Mouse (Mus musculus) cerebral cortex, adult 2 months (tissue): ENCODE measurements around the gene Nfkbib.

Source experiments
- WGBS: fragments of 180-500 bp; shearing (Covaris S2); methylation state at CpG from one replicate; pipeline ENCODE4 v1.1.7; 2018; 5-methylcytosine and 5-hydroxymethylcytosine counted together

Nfkbib gene

GRCm38 (mm10) chr7:28767462-28767965 lies at the start of gene Nfkbib:
Gene Nfkbib (minus strand): TSS chr7:28767512.
- 52% methylated on average over 7 of the region's 7 CpGs for WGBS

DNA sequence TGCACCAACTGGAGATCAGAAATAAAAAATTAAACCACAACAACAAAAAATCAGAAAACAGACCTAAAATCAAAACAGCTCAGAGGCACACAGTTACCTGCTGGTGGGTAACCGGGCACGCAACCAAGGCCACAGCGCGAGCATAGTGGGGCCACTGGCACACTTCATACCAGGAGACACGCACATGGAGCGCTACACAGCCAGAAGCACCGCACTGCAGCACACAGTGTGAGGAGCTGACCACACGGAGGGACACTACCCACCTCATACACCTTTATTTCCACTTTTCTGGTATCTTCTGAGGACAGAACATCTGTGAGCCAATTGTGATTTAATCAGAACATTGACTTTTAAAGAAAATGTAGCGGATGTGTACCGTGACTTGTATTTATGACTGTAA lies 49.6 kb upstream of the Nfkbib start:
- 76% methylated on average over 10 of the region's 10 CpGs for WGBS

GRCm38 (mm10) chr7:28816201-28816600 lies 48.9 kb upstream of the Nfkbib start:
- 47% methylated on average over 9 of the region's 9 CpGs for WGBS

- WGBS: 75% methylated on average over 9 of the region's 9 CpGs
Observed at GRCm38 (mm10) chr7:28815230-28815629, 47.9 kb upstream of the Nfkbib start.

GRCm38 (mm10) chr7:28814306-28815034 lies 47.2 kb upstream of the Nfkbib start:
- 71% methylated on average over 5 of the region's 5 CpGs for WGBS

DNA sequence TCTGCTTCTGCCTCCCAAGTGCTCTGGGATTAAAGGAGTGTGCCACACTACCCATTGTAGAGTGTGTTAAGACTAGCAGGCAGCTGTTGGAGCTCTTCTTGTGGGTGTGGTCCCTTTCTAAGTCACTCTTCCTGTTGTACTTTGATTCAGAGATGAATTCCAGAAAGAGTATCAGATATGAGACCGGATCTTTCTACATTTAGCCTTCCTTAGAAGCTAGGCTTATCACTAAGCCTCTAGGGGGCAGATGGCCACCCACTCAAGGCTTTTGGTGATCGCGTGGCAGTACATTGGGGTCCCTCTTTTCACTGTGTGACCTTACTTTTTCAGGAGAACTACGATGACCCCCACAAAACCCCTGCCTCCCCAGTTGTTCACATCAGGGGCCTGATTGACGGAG lies 45.6 kb upstream of the Nfkbib start:
- WGBS: 32% methylated on average over 5 of the region's 5 CpGs

DNA sequence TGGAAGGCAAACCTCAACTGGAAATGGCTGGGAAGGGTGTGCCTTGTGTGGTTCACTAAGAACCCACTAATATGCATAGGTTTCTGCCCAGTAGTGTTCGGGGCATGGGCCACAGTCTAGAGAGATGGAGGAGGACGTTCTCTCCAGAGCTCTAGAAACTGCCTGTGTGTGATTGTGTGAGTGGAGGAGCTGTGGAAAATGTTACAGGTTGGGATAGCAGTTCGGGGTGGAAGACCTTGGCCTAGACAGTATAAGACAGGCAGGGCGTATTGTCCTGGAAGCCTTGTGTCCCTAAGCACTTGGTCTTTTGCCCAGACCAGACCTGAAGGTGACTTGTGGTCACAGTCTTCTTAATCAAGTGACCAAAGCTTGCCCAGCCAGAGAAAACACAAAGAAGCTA lies 45.1 kb upstream of the Nfkbib start:
- 14% methylated on average over 4 of the region's 4 CpGs for WGBS

- 2% methylated on average over 7 of the region's 7 CpGs for WGBS
Observed at GRCm38 (mm10) chr7:28811640-28812275, 44.4 kb upstream of the Nfkbib start.

GRCm38 (mm10) chr7:28811228-28811627 lies 43.9 kb upstream of the Nfkbib start:
- under 1% methylated on average over 40 of the region's 40 CpGs for WGBS

GRCm38 (mm10) chr7:28810107-28811066 lies 43.1 kb upstream of the Nfkbib start:
- WGBS: under 1% methylated on average over 70 of the region's 70 CpGs

DNA sequence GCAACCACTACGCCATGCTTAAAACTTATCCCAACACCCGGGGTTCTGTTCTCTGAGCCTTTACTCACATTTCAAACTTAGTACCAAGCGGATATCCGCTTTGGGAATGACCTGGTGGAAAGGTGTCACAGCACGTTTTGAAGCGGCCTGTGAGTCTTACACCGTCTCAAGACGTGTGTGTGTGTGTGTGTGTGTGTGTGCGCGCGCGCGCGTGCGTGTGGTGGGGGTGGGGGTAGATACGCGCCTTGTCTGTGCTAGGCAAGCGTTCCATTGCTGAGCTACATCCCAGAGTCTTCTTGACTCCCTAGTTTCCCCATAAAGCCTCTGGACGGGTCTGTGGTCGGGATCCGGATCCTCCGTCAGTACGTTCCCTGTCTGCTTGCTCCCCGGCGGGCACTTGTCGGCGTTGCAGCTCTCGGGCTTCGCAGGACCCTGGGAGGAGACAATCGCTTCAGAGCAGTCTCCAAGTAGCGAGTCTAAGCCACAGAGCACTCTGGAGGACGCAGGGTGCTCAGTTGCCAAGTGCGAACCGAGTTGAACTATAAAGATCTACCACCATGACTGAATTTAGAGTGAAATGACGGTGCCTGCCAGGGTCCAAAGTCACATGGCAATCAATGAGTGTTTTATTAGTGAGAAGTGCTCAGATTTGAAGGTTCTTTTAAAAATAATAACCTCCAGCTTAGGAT lies 42.2 kb upstream of the Nfkbib start:
- under 1% methylated on average over 35 of the region's 35 CpGs for WGBS

- 1% methylated on average over 32 of the region's 32 CpGs for WGBS
Observed at GRCm38 (mm10) chr7:28808957-28809393, 41.7 kb upstream of the Nfkbib start.

GRCm38 (mm10) chr7:28808221-28808941 lies 41.1 kb upstream of the Nfkbib start, which contains the start of gene Hnrnpl:
Gene Hnrnpl (plus strand): TSS chr7:28808541.
- WGBS: 2% methylated on average over 35 of the region's 35 CpGs

DNA sequence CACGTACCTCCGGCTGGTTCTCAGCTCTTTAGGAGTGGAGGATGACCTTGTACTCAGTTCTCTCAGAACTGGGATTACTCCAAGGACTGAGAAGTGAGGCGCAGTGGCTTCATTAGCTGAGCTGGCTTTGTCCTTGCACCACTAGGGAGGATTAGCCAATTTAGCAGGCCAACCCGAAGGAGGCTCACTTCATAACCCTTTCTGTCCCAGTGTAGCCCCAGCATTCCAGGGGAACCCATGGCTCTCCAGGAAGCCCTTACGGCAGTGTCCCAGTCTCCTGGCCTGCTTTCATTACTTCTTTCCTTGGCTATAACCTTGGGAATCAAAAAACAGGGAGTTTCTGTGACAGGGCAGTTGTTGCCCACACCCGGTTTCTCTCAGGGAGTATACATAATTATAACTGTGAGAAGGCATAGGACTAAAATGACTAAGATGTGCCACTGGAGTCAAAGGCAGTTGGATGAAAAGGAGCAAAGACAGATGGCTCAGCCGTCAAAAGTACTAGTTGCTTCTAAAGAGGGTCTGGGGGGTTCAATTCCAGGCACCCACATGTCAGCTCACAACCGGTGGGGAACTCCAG lies 40.4 kb upstream of the Nfkbib start:
- WGBS: 25% methylated on average over 8 of the region's 8 CpGs

- WGBS: 62% methylated on average over 4 of the region's 4 CpGs
Observed at GRCm38 (mm10) chr7:28806869-28807268, 39.6 kb upstream of the Nfkbib start.

GRCm38 (mm10) chr7:28803756-28804155 lies 36.4 kb upstream of the Nfkbib start:
- WGBS: 76% methylated on average over 4 of the region's 4 CpGs

DNA sequence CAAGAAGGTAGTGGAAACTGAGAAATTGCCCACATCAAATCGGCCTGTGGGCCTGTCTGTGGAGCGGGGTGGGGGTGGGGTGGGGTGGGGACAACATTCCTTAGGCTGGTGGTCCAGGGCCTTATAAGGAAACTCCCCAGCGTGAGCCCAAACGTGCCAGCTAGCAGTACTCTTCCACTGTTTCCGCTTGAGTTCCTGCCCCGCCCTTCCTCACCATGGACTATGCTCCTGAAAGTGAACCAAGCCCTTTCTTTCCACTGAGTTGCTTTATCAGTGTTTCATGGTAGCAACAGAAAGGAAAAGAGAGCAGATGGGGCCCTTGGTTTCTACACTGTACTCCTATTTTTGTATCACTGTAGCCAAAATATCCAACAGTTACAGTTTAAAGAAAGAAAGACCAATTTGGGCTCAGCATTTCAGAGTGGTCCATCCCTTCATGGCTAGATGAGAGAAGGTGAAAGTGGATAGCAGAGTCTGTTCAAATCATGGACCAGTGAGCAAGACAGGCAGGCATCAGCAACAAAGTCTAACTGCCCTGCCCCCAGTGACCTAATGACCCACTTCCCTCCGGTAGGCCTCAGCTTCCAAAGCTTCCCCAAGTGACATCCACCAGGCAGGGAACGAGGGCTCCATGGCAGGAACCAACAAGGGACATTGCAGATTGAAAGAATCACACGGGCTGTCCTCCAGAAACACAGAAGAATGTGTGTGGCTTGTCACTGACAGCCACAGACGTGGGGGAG lies 35.7 kb upstream of the Nfkbib start:
- 26% methylated on average over 10 of the region's 10 CpGs for WGBS

DNA sequence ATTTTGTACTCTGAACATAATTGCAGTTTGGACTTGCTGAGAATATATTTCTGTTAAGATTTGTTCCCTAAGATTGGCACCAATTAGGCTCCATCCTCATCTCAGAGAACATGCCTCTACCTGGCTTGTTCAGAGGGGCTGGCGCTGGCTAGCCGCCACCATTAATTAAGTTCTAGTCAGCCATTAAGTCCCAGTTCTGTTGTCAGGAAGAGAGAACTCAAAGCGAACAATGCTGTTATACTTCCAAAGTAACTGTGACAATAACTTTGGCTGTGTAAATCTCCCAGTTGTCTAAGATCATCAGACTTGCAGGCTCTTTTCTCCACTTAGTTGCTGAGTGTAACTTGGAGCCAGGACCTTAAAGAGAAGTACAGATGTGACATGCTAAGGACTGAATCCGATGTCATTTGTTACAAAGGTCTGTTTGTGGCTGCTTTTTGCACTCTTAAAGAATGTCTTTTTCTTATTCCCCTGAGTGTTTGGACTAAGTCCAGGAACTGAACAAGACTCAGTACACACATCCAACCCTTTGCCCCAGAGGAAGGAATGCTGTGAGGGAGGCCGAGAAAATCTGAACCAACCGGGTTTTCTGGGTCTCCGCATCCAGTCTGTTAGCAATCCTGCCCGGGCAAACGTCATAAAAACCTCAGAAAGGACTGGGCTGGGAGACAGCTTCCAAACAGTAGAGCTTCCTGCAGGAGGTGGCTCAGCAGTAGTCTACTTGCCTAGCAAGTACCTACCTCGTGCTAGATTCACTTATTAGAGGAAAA lies 34.8 kb upstream of the Nfkbib start:
- WGBS: 20% methylated on average over 10 of the region's 10 CpGs

GRCm38 (mm10) chr7:28801451-28801850 lies 34.1 kb upstream of the Nfkbib start:
- WGBS: 43% methylated on average over 3 of the region's 3 CpGs
